Mouse (Mus musculus) liver, embryonic 14.5 days (tissue): Measurements from ENCODE around the gene Dnaic1. TPM values are rescaled to one million over a fixed set of nuclear protein-coding genes. Genes with fewer than 3 reads are reported as not detected.
A peak's percentile ranks its signal among the peaks of the same experiment; 100 is the strongest.

Source experiments
- ATAC-seq: fragments of 200-750 bp; cut with Nextera tagmentation; 2 replicates; pipeline ENCODE4 v1.8.0; 2017; ENCODE audit warnings: moderate number of reproducible peaks, mild to moderate bottlenecking, moderate library complexity; ENCODE audit not compliant: insufficient read depth
- DNase-seq, 3 experiments: peaks; one replicate each; pipeline ENCODE4 v3.0.0-alpha.2; 2012 to 2013; ENCODE audit warnings: low read depth in 3 of 3, low spot score in 3 of 3
- H3K27ac ChIP-seq: fragments of 300-500 bp; sonication (generic); 2 replicates; pipeline ENCODE4 v1.5.1; 2014; ENCODE audit warnings: moderate library complexity, mild to moderate bottlenecking, control low read depth, inconsistent platforms
- H3K27me3 ChIP-seq: fragments of 300-500 bp; sonication (generic); 2 replicates; pipeline ENCODE4 v1.6.1; 2014; ENCODE audit warnings: mild to moderate bottlenecking, low read length, moderate library complexity; ENCODE audit not compliant: control insufficient read depth, insufficient read depth
- H3K36me3 ChIP-seq: fragments of 300-500 bp; sonication (generic); replicated peaks from 2 replicates; pipeline ENCODE4 v1.6.1; 2014; ENCODE audit warnings: low read depth; ENCODE audit not compliant: control insufficient read depth, insufficient read depth
- H3K4me1 ChIP-seq, 2 experiments: fragments of 200-500 bp in 1 of 2; fragments of 300-500 bp in 1 of 2; sonication (generic) in 1 of 2; replicated peaks; 2 replicates each; pipeline ENCODE4 v1.6.1; 2012 to 2014; ENCODE audit warnings: antibody characterized with exemption in 1 of 2, inconsistent platforms in 1 of 2, low read length in 1 of 2; ENCODE audit not compliant: control insufficient read depth in 2 of 2, insufficient read depth in 2 of 2
- H3K4me2 ChIP-seq: fragments of 300-500 bp; sonication (generic); 2 replicates; pipeline ENCODE4 v1.6.1; 2014; ENCODE audit warnings: low read depth, mild to moderate bottlenecking, control low read depth, moderate library complexity
- H3K4me3 ChIP-seq, 2 experiments: fragments of 200-500 bp in 1 of 2; fragments of 300-500 bp in 1 of 2; sonication (generic) in 1 of 2; 2 replicates each; pipeline ENCODE4 v1.5.1; 2012 to 2014; ENCODE audit warnings: low read depth in 2 of 2, low read length in 2 of 2, mild to moderate bottlenecking in 2 of 2, control low read depth in 1 of 2, inconsistent platforms in 1 of 2, moderate library complexity in 1 of 2; ENCODE audit not compliant: insufficient read depth in 1 of 2
- H3K9ac ChIP-seq: fragments of 300-500 bp; sonication (generic); replicated peaks from 2 replicates; pipeline ENCODE4 v1.6.1; 2014; ENCODE audit warnings: mild to moderate bottlenecking, control low read depth, moderate library complexity
- H3K9me3 ChIP-seq: fragments of 300-500 bp; sonication (generic); 2 replicates; pipeline ENCODE4 v1.6.1; 2016; ENCODE audit warnings: low read length, mixed read lengths; ENCODE audit not compliant: control insufficient read depth
- CTCF ChIP-seq: IDR thresholded peaks from 2 replicates; pipeline ENCODE4 v1.5.1; 2016; ENCODE audit warnings: antibody characterized with exemption, low read depth, control low read depth
- EP300 ChIP-seq: IDR thresholded peaks from 2 replicates; pipeline ENCODE4 v1.6.1; 2016; ENCODE audit warnings: antibody characterized with exemption, low read depth
- WGBS: fragments of 180-500 bp; shearing (Covaris S2); extraction: QIAGEN DNeasy Blood & Tissue Kit; methylation state at CpG from one replicate; pipeline ENCODE4 v1.1.7; 2014; ENCODE audit not compliant: insufficient replicate concordance; 5-methylcytosine and 5-hydroxymethylcytosine counted together
- polyA plus RNA-seq, 2 experiments: library from polyadenylated mRNA; depleted of rRNA in 1 of 2; stranded (reverse) in 1 of 2; unstranded in 1 of 2; fragments of >200 nt; fragmentation: Nextera tagmentation in 1 of 2; extraction: Ambion mirVana in 1 of 2; gene quantifications; 2 replicates each; pipeline versions ENCODE4 v1.2.1 to v1.2.3; 2012 to 2014

The Dnaic1 gene
- polyA plus RNA-seq, 2 experiments: 1.9 to 2.6 TPM

DNA sequence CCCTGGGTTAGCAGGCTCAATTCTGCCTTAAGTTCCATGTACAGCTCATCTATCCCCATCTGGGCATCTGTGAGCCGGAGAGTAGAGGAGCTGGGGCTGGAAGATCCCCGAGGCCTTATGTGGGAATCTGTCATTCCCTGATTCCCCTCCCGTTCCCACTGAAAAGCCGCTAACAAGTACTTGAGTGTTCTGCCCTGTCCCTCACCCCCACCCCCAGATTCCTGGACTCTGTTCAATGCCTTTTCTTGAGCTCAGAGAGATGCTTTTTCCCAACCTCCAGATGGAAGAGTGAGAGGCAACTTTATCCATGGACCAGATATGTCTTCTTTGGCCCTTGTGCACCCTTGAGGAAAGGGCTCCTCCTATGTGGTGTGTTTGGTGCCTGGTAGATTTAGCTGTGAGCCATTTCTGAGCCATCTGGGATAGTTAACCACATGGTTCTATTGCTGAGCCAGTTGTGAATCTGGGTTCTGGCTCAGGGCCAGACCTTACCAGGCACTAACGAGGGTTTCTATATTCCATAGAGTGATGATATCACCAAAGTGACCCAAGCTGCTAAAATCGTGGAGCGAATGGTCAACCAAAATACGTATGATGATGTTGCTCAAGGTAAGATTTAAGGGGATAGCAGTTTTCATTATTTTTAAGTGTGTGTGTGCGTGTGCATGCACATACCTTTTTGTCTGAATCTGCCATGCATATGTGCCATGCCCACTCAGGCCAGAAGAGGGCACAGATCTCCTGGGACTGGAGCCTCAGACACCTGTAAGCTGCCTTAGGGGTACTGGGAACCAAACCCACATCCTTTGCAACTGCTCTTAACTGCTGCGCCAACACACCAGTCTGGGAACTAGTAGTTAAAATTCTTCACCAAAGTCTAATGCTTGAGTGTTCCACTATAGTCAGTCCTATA lies 40.4 kb downstream of the Dnaic1 start:
- Histone ChIP-seq H3K4me3 (no peak overlapping the region), H3K4me1 (no peaks in the 10 kb centered on the region), H3K27ac (no peak overlapping the region), H3K27me3 (no peaks in the 10 kb centered on the region), H3K9me3 (no peaks in the 10 kb centered on the region), H3K4me2 (no peak overlapping the region), H3K36me3 (no peaks in the 10 kb centered on the region), H3K9ac (no peak overlapping the region)
- DNase-seq (no peak), ATAC-seq (no peak)
- 63% methylated on average over 10 of the region's 10 CpGs for WGBS
- TF ChIP-seq CTCF (peak; percentile 42), EP300 (no peak)

DNA sequence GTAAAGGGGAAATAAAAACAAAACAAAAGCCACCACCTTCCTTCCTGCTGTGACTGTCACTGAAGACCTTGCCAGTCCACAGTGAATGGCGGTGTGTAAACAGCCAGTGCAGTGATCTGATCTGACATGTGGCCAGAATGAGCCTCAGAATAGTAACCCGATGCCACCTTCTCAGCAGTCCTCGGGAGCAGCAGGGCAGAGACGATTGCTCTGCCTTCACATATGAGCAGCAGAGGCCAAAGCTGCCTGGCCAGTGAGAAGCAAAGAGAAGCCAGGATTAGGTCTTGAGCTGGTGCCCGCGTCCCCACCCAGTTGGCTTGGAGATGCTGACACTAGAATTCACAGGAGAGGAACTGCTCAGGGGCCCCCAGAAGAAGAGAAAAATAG lies 41.0 kb downstream of the Dnaic1 start:
- ATAC-seq: no peak
- Histone ChIP-seq H3K36me3 (no peaks in the 10 kb centered on the region), H3K27ac (no peak overlapping the region), H3K4me3 (no peak overlapping the region), H3K4me2 (no peak overlapping the region), H3K9ac (no peak overlapping the region), H3K4me1 (no peaks in the 10 kb centered on the region), H3K27me3 (no peaks in the 10 kb centered on the region), H3K9me3 (no peaks in the 10 kb centered on the region)
- WGBS: 39% methylated on average over 6 of the region's 6 CpGs
- DNase-seq: no peak
- TF ChIP-seq EP300 (no peak), CTCF (no peak)

DNA sequence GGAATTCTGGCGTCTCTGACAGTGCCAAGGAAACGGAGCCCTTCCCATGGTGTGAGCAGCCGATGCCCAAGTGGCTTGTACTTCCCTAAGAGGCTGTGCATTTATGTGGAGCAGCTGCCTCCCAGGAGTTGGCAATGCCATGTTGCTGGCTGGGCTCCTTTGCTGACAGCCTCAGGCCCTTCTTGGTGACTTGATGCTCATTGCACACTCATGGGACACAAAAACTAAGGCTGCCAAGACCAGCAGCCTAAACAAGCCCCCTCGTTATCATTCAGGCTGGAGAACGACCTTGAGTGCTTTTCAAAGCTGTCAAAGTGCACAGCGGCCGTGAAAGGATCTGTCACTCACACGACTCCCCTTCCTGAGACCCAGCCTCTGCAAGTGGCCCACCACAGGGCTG lies 42.6 kb downstream of the Dnaic1 start:
- ATAC-seq (no peak), DNase-seq (no peak)
- 40% methylated on average over 8 of the region's 8 CpGs for WGBS
- no peaks in the 10 kb centered on the region for H3K4me1 ChIP-seq
- H3K36me3 ChIP-seq: no peaks in the 10 kb centered on the region
- no peak overlapping the region for H3K4me3 ChIP-seq
- no peak overlapping the region for H3K27ac ChIP-seq
- no peak for TF ChIP-seq CTCF
- TF ChIP-seq EP300: no peak
- no peaks in the 10 kb centered on the region for H3K9me3 ChIP-seq
- no peaks in the 10 kb centered on the region for H3K27me3 ChIP-seq
- H3K4me2 ChIP-seq: no peak overlapping the region
- H3K9ac ChIP-seq: no peak overlapping the region

DNA sequence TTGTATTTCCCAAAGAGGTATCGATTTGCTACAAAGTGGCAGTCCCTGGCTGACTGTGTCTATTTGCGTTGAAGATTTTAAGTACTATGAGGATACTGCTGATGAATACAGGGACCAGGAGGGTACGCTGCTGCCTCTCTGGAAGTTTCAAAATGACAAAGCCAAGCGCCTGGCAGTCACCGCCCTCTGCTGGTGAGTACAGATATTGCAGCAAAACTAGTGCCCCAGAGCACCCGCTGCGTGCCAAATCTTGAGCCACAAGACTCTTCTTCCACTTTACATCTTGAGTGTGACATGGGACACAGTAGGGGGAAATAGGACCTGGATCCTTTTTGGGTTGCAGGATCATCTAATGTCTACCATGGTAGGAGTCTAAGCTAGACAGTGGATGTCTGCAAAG lies 44.6 kb downstream of the Dnaic1 start:
- DNase-seq (peak in 1 of 3 experiments; percentile 22), ATAC-seq (no peak)
- 9% methylated on average over 7 of the region's 7 CpGs for WGBS

DNA sequence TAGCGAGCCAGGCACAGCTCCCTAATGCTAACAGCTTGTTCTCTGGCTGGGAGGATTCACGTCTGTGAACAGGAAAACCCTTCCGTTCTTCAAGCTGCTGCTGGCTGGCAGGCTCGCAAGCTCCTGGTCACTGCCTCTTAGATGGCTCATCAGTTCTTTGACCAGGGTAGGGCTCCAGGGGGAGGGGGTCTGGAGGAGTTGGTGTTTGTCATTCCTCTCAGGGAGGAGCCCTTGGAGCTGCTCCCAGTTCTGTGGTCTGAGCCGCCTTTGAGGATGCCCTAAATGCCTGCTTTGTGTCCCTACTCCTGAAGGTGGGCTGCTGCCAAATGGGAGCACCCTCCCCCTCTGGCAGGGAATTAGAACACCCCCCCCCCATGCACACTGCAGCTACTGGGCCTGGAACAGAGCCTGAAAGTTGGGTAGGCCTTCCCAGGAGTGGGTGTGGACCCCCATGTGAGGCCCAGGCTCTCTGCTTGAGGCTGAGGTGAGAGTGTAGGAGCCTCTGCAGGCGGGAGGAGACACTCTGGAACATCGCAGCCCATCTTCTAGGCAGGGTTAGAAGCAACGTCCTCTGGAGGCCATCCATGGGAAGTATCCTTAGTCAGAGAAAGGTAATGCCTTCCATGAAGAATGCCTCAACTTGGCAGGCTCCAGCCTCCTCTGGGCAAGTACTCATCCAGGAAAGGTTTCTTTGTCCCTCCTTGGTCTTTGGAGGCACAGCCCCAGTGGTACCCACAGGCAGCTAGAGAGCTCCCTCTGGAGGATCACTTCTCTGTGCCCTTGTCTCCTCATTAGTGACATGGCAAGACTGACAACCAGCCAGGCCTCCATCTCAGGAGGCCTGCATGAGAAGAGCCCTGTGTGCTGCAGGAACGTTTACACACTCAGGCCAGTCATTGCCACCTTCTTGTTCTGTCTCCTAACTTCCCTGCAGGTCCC lies 46.4 kb downstream of the Dnaic1 start:
- H3K27ac ChIP-seq: no peak overlapping the region
- no peak overlapping the region for H3K4me2 ChIP-seq
- TF ChIP-seq CTCF: no peak
- no peak for TF ChIP-seq EP300
- H3K9ac ChIP-seq: no peak overlapping the region
- no peaks in the 10 kb centered on the region for H3K36me3 ChIP-seq
- H3K27me3 ChIP-seq: no peaks in the 10 kb centered on the region
- no peaks in the 10 kb centered on the region for H3K9me3 ChIP-seq
- DNase-seq (no peak), ATAC-seq (no peak)
- WGBS: 50% methylated on average over 9 of the region's 9 CpGs
- H3K4me3 ChIP-seq: no peak overlapping the region
- H3K4me1 ChIP-seq: no peaks in the 10 kb centered on the region

More for the DNA sequence above, 44.6 kb downstream of the Dnaic1 start:
- Histone ChIP-seq H3K27me3 (no peaks in the 10 kb centered on the region), H3K4me3 (no peak overlapping the region), H3K36me3 (no peaks in the 10 kb centered on the region), H3K4me1 (no peaks in the 10 kb centered on the region), H3K9me3 (no peaks in the 10 kb centered on the region), H3K4me2 (no peak overlapping the region), H3K27ac (no peak overlapping the region), H3K9ac (no peak overlapping the region)
- TF ChIP-seq CTCF (peak; percentile 91), EP300 (no peak)
